Mouse (Mus musculus): ENCODE measurements around the gene Trub2.

DNA sequence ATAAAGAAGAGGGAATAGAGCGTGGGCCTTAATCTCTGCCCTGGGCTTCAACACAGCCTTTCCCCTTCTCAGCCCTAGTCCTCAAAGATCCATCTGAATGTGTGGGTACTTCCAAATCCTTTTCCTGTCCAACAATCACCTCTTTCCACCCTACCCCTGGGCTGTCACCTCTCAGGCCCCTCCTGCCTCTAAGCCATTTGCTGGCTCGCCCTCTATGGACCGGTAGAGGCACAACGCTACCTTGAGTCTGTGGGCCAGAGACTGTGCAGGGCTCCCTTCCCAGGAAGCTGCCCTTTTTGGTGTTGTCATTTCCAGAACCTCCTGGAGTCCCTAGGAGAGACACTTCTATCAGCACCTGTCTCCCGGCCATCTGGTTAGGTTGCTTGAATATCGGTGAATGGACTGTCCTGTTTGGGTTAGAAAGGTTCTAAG is 15.1 kb upstream of the Trub2 start:
- no peak for TF ChIP-seq GATA1 (IDR thresholded peaks at IDR 0.05; ENCODE audit: low read length)
- no peak for TF ChIP-seq TAL1 (IDR thresholded peaks at IDR 0.05; ENCODE audit: low read length)
